Mouse (Mus musculus): ENCODE data around the gene Mdm2. TPM values are rescaled to one million over a fixed set of nuclear protein-coding genes. Genes with fewer than 3 reads are reported as not detected.
A peak's percentile ranks its signal among the peaks of the same experiment; 100 is the strongest.

Mdm2 gene
- polyA plus RNA-seq, 1 experiment from 2014 or later: 56.0 TPM

GRCm38 (mm10) chr10:117676036-117676643, 34.4 kb downstream of the Mdm2 start:
- no peaks in the 10 kb centered on the region for H3K27me3 ChIP-seq (replicated peaks; ENCODE audit: control insufficient read depth, insufficient read depth, low read length)
- no peaks in the 10 kb centered on the region for H3K36me3 ChIP-seq (ENCODE audit: control insufficient read depth, insufficient read depth, low read length)
- ATAC-seq (replicated peaks; ENCODE audit: low FRiP score) (no peak), DNase-seq (ENCODE audit: low spot score) (no peak)
- H3K4me1 ChIP-seq (replicated peaks; ENCODE audit: control insufficient read depth, insufficient read depth, low read length): peaks cover 22% of the 10 kb centered on the region
- 40% methylated on average over 19 of the region's 19 CpGs for WGBS
- H3K9me3 ChIP-seq (ENCODE audit: control insufficient read depth, low read length): no peaks in the 10 kb centered on the region
- H3K4me2 ChIP-seq: peak overlapping the region; percentile 68
- H3K27ac ChIP-seq (ENCODE audit: low read depth, low read length): no peak overlapping the region
- H3K4me3 ChIP-seq (ENCODE audit: low read depth, low read length): peak overlapping the region; percentile 26
- H3K9ac ChIP-seq (ENCODE audit: low read depth, low read length): no peak overlapping the region

GRCm38 (mm10) chr10:117675096-117676035, 35.2 kb downstream of the Mdm2 start:
- H3K4me3 ChIP-seq (ENCODE audit: low read depth, low read length): peak overlapping the region; percentile 26
- H3K9ac ChIP-seq (ENCODE audit: low read depth, low read length): no peak overlapping the region
- 44% methylated on average over 20 of the region's 20 CpGs for WGBS

DNA sequence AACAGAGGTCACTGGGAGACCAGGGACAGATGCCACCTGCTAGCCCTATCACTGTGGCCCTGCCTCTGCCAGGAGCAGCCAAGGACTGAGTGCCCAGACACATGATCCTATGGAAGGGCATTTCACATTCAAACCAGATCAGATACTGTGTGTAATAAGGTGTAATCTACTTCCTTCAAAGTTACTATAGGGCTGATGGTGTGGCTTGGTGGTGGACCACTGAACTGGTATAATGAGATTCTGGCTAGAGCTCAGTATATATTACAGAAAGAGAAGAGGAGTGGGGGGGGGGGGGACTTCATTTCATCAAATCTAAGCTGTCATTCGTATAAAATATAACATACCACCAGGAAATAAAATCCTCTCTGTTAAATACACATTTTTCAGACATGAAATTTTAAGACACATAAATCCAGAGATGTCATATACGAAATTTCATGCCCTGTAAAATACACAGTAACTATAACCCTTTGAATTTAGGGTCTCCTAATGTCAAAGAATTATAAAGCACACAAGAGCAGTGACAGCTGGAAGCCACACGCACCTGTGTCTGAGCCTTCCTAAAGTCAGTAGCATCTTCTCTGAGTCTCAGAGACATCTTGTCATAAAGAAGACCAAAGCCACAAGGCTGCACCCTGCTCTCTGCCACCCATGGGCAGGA, 36.1 kb downstream of the Mdm2 start:
- DNase-seq (ENCODE audit: low spot score) (no peak), ATAC-seq (replicated peaks; ENCODE audit: low FRiP score) (no peak)
- Histone ChIP-seq H3K4me3 (ENCODE audit: low read depth, low read length) (no peak overlapping the region), H3K9me3 (ENCODE audit: control insufficient read depth, low read length) (no peaks in the 10 kb centered on the region), H3K36me3 (ENCODE audit: control insufficient read depth, insufficient read depth, low read length) (no peaks in the 10 kb centered on the region), H3K9ac (ENCODE audit: low read depth, low read length) (no peak overlapping the region), H3K27me3 (replicated peaks; ENCODE audit: control insufficient read depth, insufficient read depth, low read length) (no peaks in the 10 kb centered on the region), H3K4me2 (no peak overlapping the region), H3K27ac (ENCODE audit: low read depth, low read length) (no peak overlapping the region), H3K4me1 (replicated peaks; ENCODE audit: control insufficient read depth, insufficient read depth, low read length) (peaks cover 22% of the 10 kb centered on the region)
- WGBS: 69% methylated on average over 3 of the region's 3 CpGs

More at GRCm38 (mm10) chr10:117675096-117676035, 35.2 kb downstream of the Mdm2 start:
- ATAC-seq (replicated peaks; ENCODE audit: low FRiP score) (no peak), DNase-seq (ENCODE audit: low spot score) (no peak)
- Histone ChIP-seq H3K27ac (ENCODE audit: low read depth, low read length) (no peak overlapping the region), H3K36me3 (ENCODE audit: control insufficient read depth, insufficient read depth, low read length) (no peaks in the 10 kb centered on the region), H3K9me3 (ENCODE audit: control insufficient read depth, low read length) (no peaks in the 10 kb centered on the region), H3K27me3 (replicated peaks; ENCODE audit: control insufficient read depth, insufficient read depth, low read length) (no peaks in the 10 kb centered on the region), H3K4me2 (peak overlapping the region; percentile 68), H3K4me1 (replicated peaks; ENCODE audit: control insufficient read depth, insufficient read depth, low read length) (peaks cover 22% of the 10 kb centered on the region)

- Histone ChIP-seq H3K27me3 (replicated peaks; ENCODE audit: control insufficient read depth, insufficient read depth, low read length) (no peaks in the 10 kb centered on the region), H3K27ac (ENCODE audit: low read depth, low read length) (no peak overlapping the region), H3K4me3 (ENCODE audit: low read depth, low read length) (no peak overlapping the region), H3K4me2 (no peak overlapping the region), H3K4me1 (replicated peaks; ENCODE audit: control insufficient read depth, insufficient read depth, low read length) (peaks cover 22% of the 10 kb centered on the region), H3K36me3 (ENCODE audit: control insufficient read depth, insufficient read depth, low read length) (no peaks in the 10 kb centered on the region), H3K9ac (ENCODE audit: low read depth, low read length) (no peak overlapping the region), H3K9me3 (ENCODE audit: control insufficient read depth, low read length) (no peaks in the 10 kb centered on the region)
- ATAC-seq (replicated peaks; ENCODE audit: low FRiP score) (no peak), DNase-seq (ENCODE audit: low spot score) (no peak)
- WGBS: 91% methylated on average over 1 of the region's 1 CpGs
These were observed 36.6 kb downstream of the Mdm2 start for GRCm38 (mm10) chr10:117673913-117674312.

DNA sequence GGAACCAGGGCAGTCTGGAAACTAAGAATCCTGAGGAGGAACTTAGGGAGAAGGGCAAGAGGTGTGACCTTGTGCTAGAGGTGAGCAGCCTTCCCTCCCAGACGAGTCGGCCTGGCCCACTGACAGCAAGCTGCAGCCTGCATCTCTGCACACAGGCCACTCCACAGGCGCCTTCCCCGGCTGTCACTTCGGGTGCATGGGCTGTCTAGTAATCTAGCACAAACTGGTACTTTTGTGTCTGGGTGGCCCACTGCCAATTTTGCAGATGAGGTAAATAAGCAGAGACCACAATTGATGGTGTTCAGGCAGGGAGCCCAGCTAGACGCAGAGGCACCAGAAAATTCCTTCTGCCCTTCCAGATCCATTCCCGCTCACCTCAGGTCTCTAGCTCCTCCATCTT, 37.9 kb downstream of the Mdm2 start:
- ATAC-seq (replicated peaks; ENCODE audit: low FRiP score): no peak
- H3K27me3 ChIP-seq (replicated peaks; ENCODE audit: control insufficient read depth, insufficient read depth, low read length): no peaks in the 10 kb centered on the region
- WGBS: 77% methylated on average over 7 of the region's 7 CpGs
- H3K27ac ChIP-seq (ENCODE audit: low read depth, low read length): no peak overlapping the region
- no peaks in the 10 kb centered on the region for H3K9me3 ChIP-seq (ENCODE audit: control insufficient read depth, low read length)
- no peak for DNase-seq (ENCODE audit: low spot score)
- no peak overlapping the region for H3K4me3 ChIP-seq (ENCODE audit: low read depth, low read length)
- no peak overlapping the region for H3K9ac ChIP-seq (ENCODE audit: low read depth, low read length)
- no peak overlapping the region for H3K4me2 ChIP-seq
- no peaks in the 10 kb centered on the region for H3K36me3 ChIP-seq (ENCODE audit: control insufficient read depth, insufficient read depth, low read length)
- peaks cover 12% of the 10 kb centered on the region for H3K4me1 ChIP-seq (replicated peaks; ENCODE audit: control insufficient read depth, insufficient read depth, low read length)

GRCm38 (mm10) chr10:117671930-117672666, 38.5 kb downstream of the Mdm2 start:
- H3K27ac ChIP-seq (ENCODE audit: low read depth, low read length): no peak overlapping the region
- peaks cover 8% of the 10 kb centered on the region for H3K4me1 ChIP-seq (replicated peaks; ENCODE audit: control insufficient read depth, insufficient read depth, low read length)
- no peak overlapping the region for H3K4me2 ChIP-seq
- no peak overlapping the region for H3K9ac ChIP-seq (ENCODE audit: low read depth, low read length)
- whole genome bisulfite sequencing: 80% methylated on average over 13 of the region's 13 CpGs
- no peaks in the 10 kb centered on the region for H3K27me3 ChIP-seq (replicated peaks; ENCODE audit: control insufficient read depth, insufficient read depth, low read length)
- DNase-seq (ENCODE audit: low spot score) (no peak), ATAC-seq (replicated peaks; ENCODE audit: low FRiP score) (no peak)
- H3K4me3 ChIP-seq (ENCODE audit: low read depth, low read length): no peak overlapping the region
- H3K36me3 ChIP-seq (ENCODE audit: control insufficient read depth, insufficient read depth, low read length): no peaks in the 10 kb centered on the region
- H3K9me3 ChIP-seq (ENCODE audit: control insufficient read depth, low read length): no peaks in the 10 kb centered on the region

DNA sequence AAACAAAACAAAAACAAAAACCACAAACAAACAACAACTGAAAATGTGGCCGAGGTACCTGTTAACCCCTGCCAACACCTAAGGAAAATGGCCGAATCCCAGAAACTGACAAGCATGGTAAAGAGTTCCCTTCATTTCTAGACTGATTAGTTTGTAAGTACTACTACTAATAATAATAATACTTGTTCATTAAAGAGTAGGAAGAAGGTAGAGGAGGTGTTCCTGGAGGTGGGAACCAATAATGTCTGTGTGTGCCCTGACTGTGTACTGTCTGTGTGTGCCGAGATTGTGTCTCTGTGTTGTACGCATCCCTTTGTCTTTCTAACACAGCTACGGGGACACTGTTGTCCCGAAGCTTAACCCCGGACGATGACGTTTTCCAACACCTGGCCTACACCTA, 39.3 kb downstream of the Mdm2 start:
- WGBS: 88% methylated on average over 9 of the region's 9 CpGs
- ATAC-seq (replicated peaks; ENCODE audit: low FRiP score) (no peak), DNase-seq (ENCODE audit: low spot score) (no peak)

DNA sequence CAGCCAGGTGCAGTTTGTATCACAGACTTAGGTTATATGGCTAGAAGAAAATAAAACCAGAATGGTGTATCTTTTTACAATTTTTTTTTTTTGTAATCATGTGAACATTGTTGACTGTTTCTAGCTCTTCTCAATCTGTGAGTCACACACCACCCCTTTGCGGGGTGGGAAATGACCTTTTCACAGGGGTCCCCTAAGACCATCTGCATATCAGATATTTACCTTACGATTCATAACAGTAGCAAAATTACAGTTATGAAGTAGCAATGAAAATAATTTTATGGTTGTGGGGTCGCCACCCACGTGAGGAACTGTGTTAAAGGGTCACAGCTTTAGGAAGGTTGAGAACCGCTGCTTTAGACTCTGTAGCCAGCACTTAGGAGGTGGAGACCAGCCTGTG, 39.8 kb downstream of the Mdm2 start:
- no peak overlapping the region for H3K4me3 ChIP-seq (ENCODE audit: low read depth, low read length)
- no peaks in the 10 kb centered on the region for H3K9me3 ChIP-seq (ENCODE audit: control insufficient read depth, low read length)
- ATAC-seq (replicated peaks; ENCODE audit: low FRiP score): no peak
- no peaks in the 10 kb centered on the region for H3K36me3 ChIP-seq (ENCODE audit: control insufficient read depth, insufficient read depth, low read length)
- H3K9ac ChIP-seq (ENCODE audit: low read depth, low read length): no peak overlapping the region
- no peak overlapping the region for H3K4me2 ChIP-seq
- WGBS: 80% methylated on average over 5 of the region's 5 CpGs
- no peak for DNase-seq (ENCODE audit: low spot score)
- no peak overlapping the region for H3K27ac ChIP-seq (ENCODE audit: low read depth, low read length)
- no peaks in the 10 kb centered on the region for H3K27me3 ChIP-seq (replicated peaks; ENCODE audit: control insufficient read depth, insufficient read depth, low read length)
- H3K4me1 ChIP-seq (replicated peaks; ENCODE audit: control insufficient read depth, insufficient read depth, low read length): no peaks in the 10 kb centered on the region

More for the DNA sequence above, 39.3 kb downstream of the Mdm2 start:
- Histone ChIP-seq H3K36me3 (ENCODE audit: control insufficient read depth, insufficient read depth, low read length) (no peaks in the 10 kb centered on the region), H3K4me1 (replicated peaks; ENCODE audit: control insufficient read depth, insufficient read depth, low read length) (peaks cover 2% of the 10 kb centered on the region), H3K9me3 (ENCODE audit: control insufficient read depth, low read length) (no peaks in the 10 kb centered on the region), H3K4me2 (no peak overlapping the region), H3K4me3 (ENCODE audit: low read depth, low read length) (no peak overlapping the region), H3K27me3 (replicated peaks; ENCODE audit: control insufficient read depth, insufficient read depth, low read length) (no peaks in the 10 kb centered on the region), H3K27ac (ENCODE audit: low read depth, low read length) (no peak overlapping the region), H3K9ac (ENCODE audit: low read depth, low read length) (no peak overlapping the region)
